Mouse (Mus musculus) 3134 (cell line): ENCODE measurements around the gene 1700028J19Rik.
A peak's percentile ranks its signal among the peaks of the same experiment; 100 is the strongest.

Experiments used
- DNase-seq: peaks from one replicate; pipeline ENCODE4 v3.0.0-alpha.2; 2011; ENCODE audit warnings: low spot score; ENCODE audit not compliant: insufficient read length; ENCODE audit errors: extremely low read depth

Gene 1700028J19Rik

DNA sequence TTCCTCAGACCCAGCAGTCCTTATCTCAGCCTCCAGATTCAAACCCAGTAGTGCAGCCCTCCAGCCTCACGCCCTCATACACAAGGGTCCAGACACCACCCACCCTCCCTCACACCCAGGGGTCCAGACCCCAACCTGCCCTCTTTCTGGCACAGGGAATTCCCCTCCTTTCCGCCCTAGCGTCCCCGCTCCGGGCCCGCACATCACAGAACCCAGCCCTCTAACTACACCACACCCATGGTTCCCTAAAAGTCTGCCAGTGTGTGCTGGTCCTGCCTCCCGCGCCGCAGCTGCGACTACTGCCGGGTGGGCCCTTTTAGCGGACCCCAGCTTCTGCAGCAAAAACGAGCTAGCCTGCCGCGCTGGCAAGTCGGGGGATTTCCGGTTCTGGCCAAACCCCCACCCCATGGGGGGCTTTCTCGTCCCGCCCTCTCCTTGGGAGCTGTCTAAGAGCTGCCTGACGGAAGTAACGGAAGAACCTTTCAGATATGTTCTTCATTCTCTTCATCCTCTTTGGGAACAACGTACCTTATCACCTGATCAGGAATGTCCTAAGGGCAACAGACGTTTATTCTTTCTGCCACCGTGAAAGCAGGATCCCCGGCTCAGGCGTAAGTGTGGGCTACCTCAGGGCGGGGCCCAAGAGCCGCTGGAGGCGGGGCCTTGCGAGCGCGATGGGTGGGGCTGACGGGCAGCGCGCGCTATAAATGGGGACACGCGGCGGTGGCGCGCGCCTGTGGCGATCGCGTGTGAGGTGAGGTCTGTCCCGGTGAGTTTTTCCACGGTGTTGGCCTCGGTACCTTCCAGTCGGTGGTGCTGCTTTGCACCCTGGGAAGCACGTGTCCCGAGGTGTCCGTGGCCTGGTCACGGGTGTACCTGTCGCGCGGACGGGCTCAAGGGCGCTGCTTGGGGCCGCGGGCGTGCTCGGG is at the start of gene 1700028J19Rik, which contains the start of gene 2410002F23Rik:
Gene 1700028J19Rik (minus strand): TSS at position 641 of the 929 bp plus-strand sequence.
Gene 2410002F23Rik (plus strand): TSS at position 668 of the 929 bp plus-strand sequence.
- peak; percentile 84 for DNase-seq

DNA sequence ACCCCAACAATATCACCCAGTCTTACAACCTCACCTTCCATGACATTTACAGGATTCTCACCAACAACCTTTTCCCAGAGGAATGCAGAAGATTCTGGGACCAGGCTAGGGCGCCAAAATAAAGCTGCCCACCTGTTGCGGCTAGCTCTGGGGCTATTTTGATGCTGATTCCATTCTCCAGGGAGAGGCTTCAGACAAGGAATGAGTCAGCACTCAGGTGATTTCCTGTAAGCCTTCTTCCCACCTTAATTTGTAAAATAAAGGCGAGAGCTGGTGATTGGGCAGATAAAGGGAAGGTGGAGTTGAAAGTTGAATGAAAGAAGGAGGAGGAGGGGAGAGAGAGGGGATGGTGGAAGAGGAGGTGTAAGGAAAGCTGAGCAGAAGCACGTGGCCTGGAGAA is 44.9 kb upstream of the 1700028J19Rik start:
- no peak for DNase-seq

- DNase-seq = no peak
These were observed 44.5 kb upstream of the 1700028J19Rik start for GRCm38 (mm10) chr7:44290986-44291385.

DNA sequence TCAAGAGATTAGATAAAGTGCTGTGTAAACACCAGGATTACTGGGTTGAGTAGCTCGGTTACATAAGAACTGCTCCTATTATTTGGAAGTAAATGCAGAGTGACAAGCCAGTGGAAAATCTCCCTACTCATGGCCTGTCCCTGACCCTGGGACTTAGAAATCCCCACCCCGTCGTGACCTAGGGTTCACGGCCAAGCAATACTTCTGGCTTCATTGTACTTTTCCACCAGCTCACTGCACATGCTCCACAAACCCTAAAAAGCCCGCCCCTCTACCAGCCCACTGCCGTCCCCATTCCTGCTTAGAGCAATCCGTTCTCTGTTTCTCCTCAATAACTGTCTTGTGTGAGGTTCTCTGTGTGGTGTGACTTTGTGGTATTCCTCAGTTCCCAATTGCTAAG is 41.3 kb upstream of the 1700028J19Rik start:
- DNase-seq = no peak

GRCm38 (mm10) chr7:44281586-44281985 is 35.1 kb upstream of the 1700028J19Rik start:
- no peak for DNase-seq

- no peak for DNase-seq
These were observed 34.5 kb upstream of the 1700028J19Rik start for GRCm38 (mm10) chr7:44280959-44281358.

DNA sequence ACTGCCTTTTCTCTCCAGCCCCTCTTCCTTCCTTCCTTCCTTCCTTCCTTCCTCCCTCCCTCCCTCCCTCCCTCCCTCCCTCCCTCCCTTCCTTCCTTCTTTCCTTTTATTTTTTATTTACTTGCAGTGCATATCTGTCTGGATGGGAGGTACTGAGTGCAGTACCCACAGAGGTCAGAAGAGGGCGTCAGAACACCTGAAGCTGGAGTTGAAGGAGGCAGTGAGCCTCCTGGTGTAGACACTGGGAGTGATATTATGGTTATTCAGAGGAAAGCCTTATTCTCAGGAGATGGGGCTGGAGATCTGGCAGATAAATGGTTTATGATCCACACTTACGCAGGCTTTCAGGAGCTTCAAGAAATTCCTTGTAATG is 30.7 kb upstream of the 1700028J19Rik start:
- DNase-seq = no peak

DNA sequence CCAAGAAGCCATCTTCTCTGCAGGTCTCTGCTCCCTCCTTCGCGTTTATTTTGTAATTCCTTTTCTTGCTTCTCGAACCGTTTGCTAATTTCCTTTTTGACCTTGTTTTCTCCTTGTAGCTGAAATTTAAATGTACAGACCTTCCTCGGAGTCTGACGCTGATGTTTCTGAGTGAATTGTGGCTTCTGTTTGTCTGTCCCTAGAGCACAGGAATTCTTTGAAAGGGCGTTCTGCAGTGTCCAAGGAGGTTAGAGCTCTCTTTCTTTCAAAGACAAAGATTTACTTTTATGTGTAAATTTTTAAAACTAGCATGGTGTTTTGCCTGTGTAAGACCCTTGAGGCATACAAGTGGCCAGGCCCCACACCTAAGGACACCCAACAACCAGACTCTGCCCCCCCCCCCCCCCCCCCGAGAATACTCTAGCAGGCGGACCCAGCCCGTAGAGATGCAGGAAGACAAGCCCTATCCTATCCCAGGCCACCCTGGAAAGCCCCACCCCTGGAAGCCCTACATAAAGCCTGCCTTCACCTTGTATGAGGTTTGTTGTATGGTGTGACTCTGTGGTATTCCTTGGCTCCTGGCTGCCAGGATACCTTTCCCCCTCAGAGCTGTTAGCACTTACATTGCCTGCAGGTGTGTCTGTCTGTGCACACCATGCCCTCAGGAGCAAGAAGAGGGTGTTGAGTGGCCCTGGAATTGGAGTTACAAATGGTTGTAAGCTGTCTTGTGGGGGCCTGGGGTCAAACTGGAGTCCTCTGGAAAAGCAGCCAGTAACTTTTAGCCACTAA is 30.2 kb upstream of the 1700028J19Rik start:
- no peak for DNase-seq

GRCm38 (mm10) chr7:44275546-44275945 is 29.1 kb upstream of the 1700028J19Rik start:
- no peak for DNase-seq

- DNase-seq = no peak
These were observed 27.6 kb upstream of the 1700028J19Rik start for GRCm38 (mm10) chr7:44274096-44274495.

DNA sequence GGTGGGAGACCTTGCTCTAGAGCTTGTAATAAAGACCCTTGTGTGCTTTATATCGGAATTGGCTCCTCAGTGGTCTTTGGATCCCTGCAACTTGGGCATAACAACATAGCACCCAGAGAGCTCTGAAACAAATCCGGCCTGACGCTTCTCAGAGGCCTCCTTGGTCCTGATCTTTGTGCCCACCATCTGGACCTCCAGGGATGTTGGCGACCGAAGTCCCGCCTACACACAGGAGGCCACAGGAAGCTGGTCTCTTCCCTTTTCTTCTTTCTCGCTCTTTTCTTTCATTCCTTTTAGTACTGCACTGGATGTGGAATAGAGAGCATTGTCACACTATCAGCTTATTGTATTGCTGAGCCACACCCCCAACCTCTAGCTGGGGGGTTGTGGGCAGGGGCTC is 27.0 kb upstream of the 1700028J19Rik start:
- DNase-seq = no peak

- no peak for DNase-seq
These were observed 26.1 kb upstream of the 1700028J19Rik start for GRCm38 (mm10) chr7:44272546-44272945.

DNA sequence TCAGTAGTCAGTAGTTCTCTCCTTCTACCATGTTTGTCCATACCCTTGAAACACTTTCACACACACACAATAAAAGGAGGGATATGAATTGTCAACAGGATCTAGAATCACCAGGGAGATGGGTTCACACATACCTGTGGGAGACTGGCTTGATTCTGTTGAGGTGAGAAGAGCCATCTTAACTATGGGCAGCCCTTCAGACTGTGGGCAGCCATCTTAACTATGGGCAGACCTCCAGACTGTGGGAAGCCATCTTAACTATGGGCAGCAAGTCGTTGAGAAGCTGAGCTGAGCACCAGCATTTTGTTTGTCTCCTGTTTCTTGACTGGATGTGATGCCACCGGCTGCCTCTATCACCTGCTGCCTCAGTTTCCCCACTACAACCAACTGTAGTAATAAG is 24.8 kb upstream of the 1700028J19Rik start:
- no peak for DNase-seq

GRCm38 (mm10) chr7:44269397-44269796 is 22.9 kb upstream of the 1700028J19Rik start:
- DNase-seq = no peak

- no peak for DNase-seq
These were observed 21.6 kb upstream of the 1700028J19Rik start for GRCm38 (mm10) chr7:44268117-44268516.

GRCm38 (mm10) chr7:44262791-44263643 is 16.5 kb upstream of the 1700028J19Rik start:
- peak; percentile 51 for DNase-seq

DNA sequence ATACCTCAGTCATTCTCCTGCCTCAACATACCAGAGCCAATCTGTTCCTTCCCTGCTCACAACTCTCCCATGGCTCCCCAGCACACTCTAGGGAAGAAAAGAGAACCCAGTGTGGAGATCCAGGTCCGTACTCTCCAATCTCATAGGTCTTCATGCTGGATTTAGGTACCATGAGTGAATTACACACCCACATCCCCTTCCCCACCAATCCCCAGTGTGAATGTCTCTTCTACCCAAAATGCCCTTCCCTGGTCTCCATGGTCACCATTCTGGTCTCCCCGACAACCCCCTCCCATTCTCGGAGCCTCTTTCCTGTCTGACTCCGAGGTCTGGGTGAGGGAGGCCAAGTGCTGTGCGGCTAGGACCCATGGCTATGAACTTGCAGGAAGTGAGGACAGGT is 14.7 kb upstream of the 1700028J19Rik start, which contains the start of gene Gm15517:
Gene Gm15517 (plus strand): TSS at position 301 of the 400 bp plus-strand sequence.
- no peak for DNase-seq

DNA sequence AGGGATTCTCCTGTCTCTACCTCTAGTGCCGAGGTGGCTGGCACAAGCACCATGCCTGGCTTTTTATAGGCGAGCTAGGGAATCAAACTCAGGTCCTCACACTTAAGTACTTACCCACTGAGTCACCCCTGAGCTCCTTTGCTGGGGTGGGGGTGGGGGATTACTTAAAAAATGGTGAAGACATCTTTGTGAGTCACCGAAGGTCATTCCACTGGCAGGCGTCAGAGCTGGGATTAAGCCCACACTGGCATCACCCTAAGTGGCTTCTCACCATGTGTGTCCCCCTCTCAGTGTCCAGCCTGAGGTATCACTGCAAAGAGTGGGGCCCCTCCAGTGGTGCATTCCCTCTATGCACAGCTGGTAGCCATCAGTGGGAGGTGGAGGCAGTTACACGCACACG is 13.9 kb upstream of the 1700028J19Rik start:
- peak; percentile 39 for DNase-seq

- DNase-seq = no peak
These were observed 10.8 kb upstream of the 1700028J19Rik start, which contains the start of gene Acp4 for GRCm38 (mm10) chr7:44257278-44257677. Acp4 (minus strand) TSS chr7:44257378.

GRCm38 (mm10) chr7:44254930-44255329 is 8.4 kb upstream of the 1700028J19Rik start:
- no peak for DNase-seq
